Mouse (Mus musculus): ENCODE measurements around the gene Gm19345.

DNA sequence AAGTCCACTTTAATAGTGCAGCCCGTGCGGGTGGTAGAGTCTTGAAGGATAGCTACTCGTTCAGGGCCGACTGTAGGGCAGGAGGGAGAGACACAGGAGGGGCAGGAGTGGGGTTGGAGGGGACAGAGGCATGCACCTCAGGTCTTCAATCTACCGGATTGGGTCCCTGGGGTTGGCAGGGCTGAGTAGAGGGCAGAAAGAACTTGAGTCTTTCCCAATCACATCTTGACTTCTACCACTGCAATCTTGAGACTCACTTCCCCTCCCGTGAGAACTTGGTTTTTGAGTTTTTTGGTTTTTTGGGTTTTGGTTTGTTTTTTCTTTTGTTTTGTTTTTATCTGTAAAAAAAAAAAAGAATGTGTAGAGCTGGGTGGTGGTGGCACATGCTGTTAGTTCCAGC, 4.5 kb downstream of the Gm19345 start:
- TF ChIP-seq CEBPB (IDR thresholded peaks at IDR 0.05; ENCODE audit: low read depth) (no peak), CTCF (IDR thresholded peaks at IDR 0.05; ENCODE audit: control insufficient read depth, insufficient read depth, insufficient read length) (no peak), MYOD1 (IDR thresholded peaks at IDR 0.05; ENCODE audit: control insufficient read depth, insufficient read length, low read depth) (no peak)
